Mouse (Mus musculus): Measurements from ENCODE around the gene Olfm2. TPM values are rescaled to one million over a fixed set of nuclear protein-coding genes. Genes with fewer than 3 reads are reported as not detected.
"Not testable (repeated sequence)": the region's sequence is repeated elsewhere in the genome, so short reads cannot be mapped to it uniquely, and the experiment has no call there.

Olfm2 gene
- total RNA-seq, 2 experiments from 2014 or later = not detected

- no peak for ATAC-seq (replicated peaks; ENCODE audit: poor library complexity, severe bottlenecking)
Measured at GRCm38 (mm10) chr9:20664366-20664765, 81.8 kb downstream of the Olfm2 start.

GRCm38 (mm10) chr9:20663956-20664355 is 82.2 kb downstream of the Olfm2 start:
- ATAC-seq (replicated peaks; ENCODE audit: poor library complexity, severe bottlenecking) = no peak

DNA sequence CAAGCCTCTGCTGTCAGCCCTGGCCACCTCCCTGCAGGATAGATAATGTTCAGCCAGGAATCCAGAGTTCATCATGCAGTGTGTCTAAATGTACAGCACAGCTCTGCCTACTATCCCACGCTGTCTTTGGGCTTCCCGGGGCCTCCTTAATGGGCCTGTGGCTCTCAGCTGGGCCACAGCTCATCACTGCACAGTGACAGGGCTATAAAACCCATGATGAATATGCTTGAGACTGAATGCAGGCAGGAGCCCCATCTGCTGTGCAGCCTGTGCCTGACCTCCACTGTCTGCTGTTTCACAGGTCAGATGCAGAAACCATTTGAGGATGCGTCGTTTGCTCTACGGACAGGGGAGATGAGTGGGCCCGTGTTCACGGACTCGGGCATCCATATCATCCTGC is 83.3 kb downstream of the Olfm2 start:
- no peak for ATAC-seq (replicated peaks; ENCODE audit: poor library complexity, severe bottlenecking)

- peak; percentile 79 for ATAC-seq (replicated peaks; ENCODE audit: poor library complexity, severe bottlenecking)
Measured at GRCm38 (mm10) chr9:20662325-20662724, 83.8 kb downstream of the Olfm2 start.

- ATAC-seq (replicated peaks; ENCODE audit: poor library complexity, severe bottlenecking) = no peak
Measured at GRCm38 (mm10) chr9:20657546-20657945, 88.6 kb downstream of the Olfm2 start.

DNA sequence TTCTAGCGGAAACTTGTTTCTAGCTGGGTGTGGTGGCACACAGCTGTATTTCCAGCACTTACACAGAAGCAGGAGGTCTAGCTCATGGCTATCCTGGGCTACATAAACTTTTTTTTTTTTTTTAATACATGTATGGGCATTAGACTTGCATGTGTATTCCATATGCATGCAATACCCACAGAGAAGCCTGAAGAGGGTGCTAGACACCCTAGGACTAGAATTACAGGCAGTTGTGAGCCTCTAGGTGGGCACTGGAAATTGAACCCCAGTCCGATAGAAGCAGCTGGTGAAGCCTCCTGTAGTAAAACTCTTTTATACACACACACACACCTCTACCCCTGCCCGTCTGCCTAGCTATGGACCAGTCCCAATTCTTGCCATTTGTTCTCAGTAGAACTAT is 92.3 kb downstream of the Olfm2 start:
- no peak for ATAC-seq (replicated peaks; ENCODE audit: poor library complexity, severe bottlenecking)

GRCm38 (mm10) chr9:20652260-20652658 is 93.9 kb downstream of the Olfm2 start:
- ATAC-seq (replicated peaks; ENCODE audit: poor library complexity, severe bottlenecking) = peak; percentile 31

- peak; percentile 90 for ATAC-seq (replicated peaks; ENCODE audit: poor library complexity, severe bottlenecking)
Measured at GRCm38 (mm10) chr9:20651602-20652259, 94.4 kb downstream of the Olfm2 start, which contains the start of gene Pin1. Gene Pin1, plus strand, starts transcription at chr9:20652095.

- peak; percentile 29 for ATAC-seq (replicated peaks; ENCODE audit: poor library complexity, severe bottlenecking)
Measured at GRCm38 (mm10) chr9:20645121-20645520, 101.0 kb downstream of the Olfm2 start.

- peak; percentile 53 for ATAC-seq (replicated peaks; ENCODE audit: poor library complexity, severe bottlenecking)
Measured at GRCm38 (mm10) chr9:20644360-20645081, 101.6 kb downstream of the Olfm2 start, which contains the start of gene Fbxl12. Gene Fbxl12, minus strand, starts transcription at chr9:20644767.

- ATAC-seq (replicated peaks; ENCODE audit: poor library complexity, severe bottlenecking) = 0 out of 2 replicates have a peak, but pooled peaks have one; percentile 9
Measured at GRCm38 (mm10) chr9:20643781-20644180, 102.4 kb downstream of the Olfm2 start.

- peak; percentile 66 for ATAC-seq (replicated peaks; ENCODE audit: poor library complexity, severe bottlenecking)
Measured at GRCm38 (mm10) chr9:20642896-20643466, 103.2 kb downstream of the Olfm2 start.

DNA sequence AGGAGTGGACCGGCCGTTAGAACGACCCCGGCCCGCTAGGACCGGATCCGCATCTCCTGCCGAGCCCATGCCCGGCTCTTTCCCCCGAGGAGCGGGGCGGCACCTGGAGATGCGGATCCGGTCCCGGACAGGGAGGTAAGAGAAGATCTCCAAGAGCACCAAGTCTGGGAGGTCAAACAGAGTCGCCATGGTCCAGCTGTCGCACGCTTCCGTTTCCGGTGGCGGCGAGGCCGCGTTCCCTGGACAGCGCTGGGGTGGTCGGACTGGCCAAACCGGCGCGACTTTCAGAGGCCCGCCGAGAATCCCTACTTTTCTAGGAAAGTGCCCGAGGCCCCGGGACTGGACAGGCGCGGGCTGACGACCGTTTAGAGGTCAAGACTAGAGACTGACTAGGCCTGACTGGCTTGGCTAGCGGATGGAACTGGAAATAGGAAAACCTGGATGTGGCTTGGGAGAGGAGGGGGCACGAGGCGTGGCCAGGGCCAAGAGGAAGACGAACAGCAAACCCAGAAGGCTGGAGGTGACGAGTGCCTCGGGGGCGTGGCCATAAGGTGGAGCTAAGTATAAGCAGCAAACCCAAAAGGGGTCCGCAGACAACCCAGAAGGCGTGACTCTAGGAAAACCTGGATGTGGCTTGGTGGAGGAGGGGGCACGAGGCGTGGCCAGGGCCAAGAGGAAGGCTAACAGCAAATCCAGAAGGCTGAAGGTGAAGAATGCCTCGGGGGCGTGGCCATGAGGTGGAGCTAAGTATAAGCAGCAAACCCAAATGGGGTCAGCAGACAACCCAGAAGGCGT is 103.9 kb downstream of the Olfm2 start, which contains the start of gene Ubl5:
Gene Ubl5, plus strand, starts transcription at position 778 of the 795 bp plus-strand sequence.
- peak; percentile 54 for ATAC-seq (replicated peaks; ENCODE audit: poor library complexity, severe bottlenecking)

- ATAC-seq (replicated peaks; ENCODE audit: poor library complexity, severe bottlenecking) = no peak
Measured at GRCm38 (mm10) chr9:20641501-20641900, 104.6 kb downstream of the Olfm2 start.

- ATAC-seq (replicated peaks; ENCODE audit: poor library complexity, severe bottlenecking) = no peak
Measured at GRCm38 (mm10) chr9:20639486-20639885, 106.7 kb downstream of the Olfm2 start.

GRCm38 (mm10) chr9:20638552-20638951 is 107.6 kb downstream of the Olfm2 start:
- ATAC-seq (replicated peaks; ENCODE audit: poor library complexity, severe bottlenecking) = no peak

GRCm38 (mm10) chr9:20636790-20637189 is 109.4 kb downstream of the Olfm2 start:
- no peak for ATAC-seq (replicated peaks; ENCODE audit: poor library complexity, severe bottlenecking)

DNA sequence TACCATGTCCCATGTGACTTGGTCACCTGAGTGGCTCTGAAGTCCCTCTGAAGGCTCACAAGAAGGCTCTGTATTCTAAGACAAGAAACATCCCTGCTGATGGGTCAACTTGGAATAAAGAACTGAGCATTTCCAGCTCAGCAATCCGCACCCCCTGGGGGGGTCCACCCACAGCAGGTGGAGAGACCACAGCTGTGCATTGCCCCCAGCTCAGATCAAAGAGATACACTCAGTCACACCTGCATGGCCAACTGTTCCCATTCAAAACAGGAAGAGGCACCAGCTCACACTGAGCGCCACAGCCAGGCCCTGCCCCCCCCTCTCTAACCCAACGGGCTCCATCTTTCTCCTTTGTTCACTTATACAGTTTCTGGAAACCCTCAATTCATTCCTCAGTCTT is 109.9 kb downstream of the Olfm2 start:
- no peak for ATAC-seq (replicated peaks; ENCODE audit: poor library complexity, severe bottlenecking)

DNA sequence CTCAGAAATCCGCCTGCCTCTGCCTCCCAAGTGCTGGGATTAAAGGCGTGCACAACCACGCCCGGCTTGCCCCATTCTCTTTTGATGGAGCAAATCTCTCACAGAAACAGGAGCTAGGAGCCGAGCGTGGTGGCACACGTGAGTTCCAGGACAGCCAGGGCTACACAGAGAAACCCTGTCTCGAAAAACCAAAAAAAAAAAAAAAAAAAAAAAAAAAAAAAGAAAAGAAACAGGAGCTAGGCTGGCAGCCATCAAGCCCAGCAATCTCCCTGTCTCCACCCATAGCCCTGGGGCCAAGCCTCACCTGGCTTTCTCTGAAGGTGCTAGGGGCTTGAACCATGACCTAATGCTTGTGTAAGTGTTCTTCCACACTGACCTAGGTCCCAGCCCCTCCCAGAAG is 110.5 kb downstream of the Olfm2 start:
- ATAC-seq (replicated peaks; ENCODE audit: poor library complexity, severe bottlenecking) = not testable (repeated sequence)

DNA sequence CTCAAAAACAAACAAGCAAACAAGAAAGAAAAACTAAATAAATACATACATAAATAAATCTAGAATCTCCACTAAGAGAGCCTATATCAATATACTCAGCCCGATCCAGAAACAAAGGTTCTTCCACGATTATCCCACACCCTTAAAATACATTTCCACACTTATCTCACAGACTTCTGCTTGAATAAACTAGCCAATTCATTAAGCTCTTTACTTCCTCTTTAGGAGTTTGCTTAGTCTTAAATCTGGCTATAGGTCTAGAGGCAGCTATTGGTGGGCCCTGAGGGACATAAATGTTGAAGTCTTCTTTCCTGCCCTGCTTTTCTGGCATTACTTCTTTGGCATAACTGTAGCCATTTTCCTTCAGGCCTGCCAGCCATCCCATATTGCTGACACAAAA is 114.8 kb downstream of the Olfm2 start:
- ATAC-seq (replicated peaks; ENCODE audit: poor library complexity, severe bottlenecking) = no peak

All from granulocyte monocyte progenitor cell, adult 5-6 weeks (primary cell).